Mouse (Mus musculus): ENCODE results near the gene Inha. TPM values are rescaled to one million over a fixed set of nuclear protein-coding genes. Genes with fewer than 3 reads are reported as not detected.

Inha gene
- total and polyA plus RNA-seq, 2 experiments from 2014 or later: 22.5 to 33.3 TPM

DNA sequence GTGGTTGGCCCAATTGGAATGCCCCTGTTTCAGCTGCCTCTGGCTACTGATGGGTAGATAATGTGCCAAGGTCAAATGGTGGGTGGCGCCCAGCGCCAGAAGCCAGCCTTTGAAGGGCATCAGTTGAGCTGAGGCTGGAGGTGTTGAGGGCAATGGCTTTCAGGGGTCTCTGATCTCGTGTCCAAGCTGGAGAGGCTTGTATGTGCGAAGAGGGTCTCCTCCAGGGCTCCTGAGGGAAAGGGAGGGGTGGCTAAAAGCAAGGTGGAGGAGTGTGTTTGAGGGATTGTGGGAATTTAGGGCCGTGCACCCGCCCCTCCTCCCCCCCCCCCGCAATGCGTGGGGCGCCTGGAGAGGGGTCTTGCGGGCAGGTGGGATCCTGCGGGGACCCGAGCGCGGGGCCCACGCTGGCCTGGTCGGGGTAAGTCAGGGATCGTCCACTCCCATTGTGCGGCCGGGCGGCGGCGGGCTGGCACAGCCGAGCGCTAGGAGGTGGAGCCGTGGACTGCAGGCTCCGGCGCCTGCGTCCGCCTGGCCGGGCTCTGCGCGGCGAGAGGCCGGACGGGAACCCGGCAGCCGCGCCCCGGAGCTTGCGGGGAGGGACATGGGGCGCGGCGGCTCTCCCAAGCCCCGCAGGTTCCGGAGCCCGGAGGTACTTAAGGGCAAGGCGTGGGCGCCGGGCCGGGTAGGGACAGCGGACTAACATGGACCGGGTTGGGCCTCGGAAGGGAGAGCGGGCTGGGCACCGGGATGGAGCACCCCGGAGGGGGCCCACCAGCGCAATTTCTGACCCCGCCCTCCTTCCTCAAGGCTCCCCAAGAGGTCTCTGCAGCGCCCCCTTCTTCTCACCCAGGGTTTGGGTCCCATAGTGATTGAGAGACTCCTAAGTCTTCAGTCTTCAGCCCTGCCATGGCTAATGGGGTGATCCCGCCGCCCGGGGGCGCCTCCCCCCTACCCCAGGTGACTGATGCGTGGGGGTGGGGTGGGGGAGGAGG, 39.4 kb downstream of the Inha start, which contains the start of gene Slc4a3:
Slc4a3 (plus strand) TSS at position 302 of the 992 bp plus-strand sequence.
- Histone ChIP-seq H3K4me2 (ENCODE audit: low read depth, low read length, poor library complexity, severe bottlenecking) (peak within 1 kb of the TSS; percentile 70), H3K27me3 (ENCODE audit: insufficient read depth, low read length) (no peaks in the 10 kb centered on the region), H3K9ac (replicated peaks; ENCODE audit: low read length, poor library complexity, severe bottlenecking) (peak within 1 kb of the TSS; percentile 89), H3K4me3 (ENCODE audit: low read depth, low read length) (peak within 1 kb of the TSS; percentile 69), H3K9me3 (ENCODE audit: low read length) (no peaks in the 10 kb centered on the region), H3K36me3 (ENCODE audit: insufficient read depth, low read length) (peaks cover 25% of the 10 kb centered on the region), H3K27ac (ENCODE audit: low read depth, low read length) (peak within 1 kb of the TSS; percentile 66), H3K4me1 (ENCODE audit: insufficient read depth, low read length) (peaks cover 17% of the 10 kb centered on the region)
- ATAC-seq (ENCODE audit: low FRiP score) (peak; percentile 78), DNase-seq (ENCODE audit: low spot score) (peak; percentile 72)
- WGBS: 2% methylated on average over 35 of the region's 64 CpGs
- TF ChIP-seq CTCF (IDR thresholded peaks at IDR 0.05): peak; percentile 60

DNA sequence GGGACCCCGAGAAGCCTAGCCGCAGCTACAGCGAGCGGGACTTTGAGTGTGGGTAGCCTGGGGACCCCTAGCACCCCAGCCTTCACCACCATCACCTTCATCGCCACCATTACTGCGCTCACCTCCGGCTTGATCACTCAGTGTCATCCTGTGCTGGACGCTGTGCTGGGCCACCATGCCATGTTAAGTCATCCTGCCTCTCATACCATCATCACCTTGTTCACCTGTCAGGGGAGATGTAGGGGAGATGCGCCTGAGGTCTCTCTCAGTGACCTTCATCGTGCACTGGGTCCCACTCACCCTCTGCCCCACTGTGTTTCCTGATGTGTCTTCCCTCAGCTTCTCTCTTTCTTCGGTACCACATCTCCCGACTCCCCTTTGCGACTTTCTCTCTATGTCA, 40.5 kb downstream of the Inha start:
- Histone ChIP-seq H3K4me3 (ENCODE audit: low read depth, low read length) (peak overlapping the region; percentile 69; the same call in 1 of the 2 replicates), H3K27me3 (ENCODE audit: insufficient read depth, low read length) (no peaks in the 10 kb centered on the region), H3K27ac (ENCODE audit: low read depth, low read length) (0 out of 2 replicates have a peak overlapping the region, but pooled peaks have one; percentile 66), H3K9ac (replicated peaks; ENCODE audit: low read length, poor library complexity, severe bottlenecking) (no peak overlapping the region), H3K4me1 (ENCODE audit: insufficient read depth, low read length) (peaks cover 17% of the 10 kb centered on the region), H3K9me3 (ENCODE audit: low read length) (no peaks in the 10 kb centered on the region), H3K36me3 (ENCODE audit: insufficient read depth, low read length) (peaks cover 33% of the 10 kb centered on the region), H3K4me2 (ENCODE audit: low read depth, low read length, poor library complexity, severe bottlenecking) (peak overlapping the region; percentile 70)
- TF ChIP-seq CTCF (IDR thresholded peaks at IDR 0.05): no peak
- WGBS: 94% methylated on average over 13 of the region's 13 CpGs
- ATAC-seq (ENCODE audit: low FRiP score) (no peak), DNase-seq (ENCODE audit: low spot score) (no peak)

DNA sequence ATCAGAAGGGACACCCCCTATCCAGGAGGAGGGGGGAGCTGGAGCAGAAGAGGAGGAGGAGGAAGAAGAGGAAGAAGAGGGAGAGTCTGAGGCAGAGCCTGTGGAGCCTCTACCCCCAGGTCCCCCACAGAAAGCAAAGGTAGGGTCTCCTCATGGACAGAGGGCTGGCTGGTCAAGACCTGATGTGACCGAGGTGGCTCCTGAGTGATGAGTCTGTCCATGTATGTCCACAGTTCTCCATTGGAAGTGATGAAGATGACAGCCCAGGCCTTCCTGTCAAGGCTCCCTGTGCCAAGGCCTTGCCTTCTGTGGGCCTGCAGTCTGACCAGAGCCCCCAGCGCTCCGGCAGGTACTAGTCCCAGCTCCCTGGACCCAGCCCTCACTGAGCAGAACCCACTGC, 41.2 kb downstream of the Inha start:
- H3K4me3 ChIP-seq (ENCODE audit: low read depth, low read length): no peak overlapping the region
- H3K4me1 ChIP-seq (ENCODE audit: insufficient read depth, low read length): peaks cover 17% of the 10 kb centered on the region
- H3K4me2 ChIP-seq (ENCODE audit: low read depth, low read length, poor library complexity, severe bottlenecking): no peak overlapping the region
- DNase-seq (ENCODE audit: low spot score): no peak
- no peak overlapping the region for H3K27ac ChIP-seq (ENCODE audit: low read depth, low read length)
- WGBS: 93% methylated on average over 3 of the region's 3 CpGs
- H3K9ac ChIP-seq (replicated peaks; ENCODE audit: low read length, poor library complexity, severe bottlenecking): no peak overlapping the region
- ATAC-seq (ENCODE audit: low FRiP score): no peak
- no peaks in the 10 kb centered on the region for H3K27me3 ChIP-seq (ENCODE audit: insufficient read depth, low read length)
- H3K9me3 ChIP-seq (ENCODE audit: low read length): no peaks in the 10 kb centered on the region
- peaks cover 41% of the 10 kb centered on the region for H3K36me3 ChIP-seq (ENCODE audit: insufficient read depth, low read length)
- no peak for TF ChIP-seq CTCF (IDR thresholded peaks at IDR 0.05)

DNA sequence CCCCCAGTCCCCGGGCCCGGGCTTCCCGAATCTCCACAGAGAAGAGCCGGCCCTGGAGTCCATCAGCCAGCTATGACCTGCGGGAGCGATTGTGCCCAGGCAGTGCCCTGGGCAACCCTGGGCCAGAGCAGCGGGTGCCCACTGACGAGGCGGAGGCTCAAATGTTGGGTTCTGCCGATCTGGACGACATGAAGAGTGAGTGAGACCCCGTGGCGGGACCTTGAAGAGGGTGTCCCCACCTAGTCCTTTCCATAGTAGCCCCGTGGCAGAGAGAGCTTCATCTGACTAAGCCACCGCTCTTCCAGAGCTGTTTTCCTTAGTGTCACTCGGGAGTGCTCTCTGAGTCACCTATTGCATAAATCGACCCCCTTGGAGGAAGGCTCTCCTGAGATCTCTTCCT, 42.0 kb downstream of the Inha start:
- Histone ChIP-seq H3K4me1 (ENCODE audit: insufficient read depth, low read length) (peaks cover 17% of the 10 kb centered on the region), H3K27me3 (ENCODE audit: insufficient read depth, low read length) (no peaks in the 10 kb centered on the region), H3K9me3 (ENCODE audit: low read length) (no peaks in the 10 kb centered on the region), H3K4me3 (ENCODE audit: low read depth, low read length) (no peak overlapping the region), H3K36me3 (ENCODE audit: insufficient read depth, low read length) (peaks cover 49% of the 10 kb centered on the region), H3K9ac (replicated peaks; ENCODE audit: low read length, poor library complexity, severe bottlenecking) (no peak overlapping the region), H3K4me2 (ENCODE audit: low read depth, low read length, poor library complexity, severe bottlenecking) (no peak overlapping the region), H3K27ac (ENCODE audit: low read depth, low read length) (no peak overlapping the region)
- ATAC-seq (ENCODE audit: low FRiP score): no peak
- WGBS: 91% methylated on average over 17 of the region's 17 CpGs
- DNase-seq (ENCODE audit: low spot score): no peak
- no peak for TF ChIP-seq CTCF (IDR thresholded peaks at IDR 0.05)

DNA sequence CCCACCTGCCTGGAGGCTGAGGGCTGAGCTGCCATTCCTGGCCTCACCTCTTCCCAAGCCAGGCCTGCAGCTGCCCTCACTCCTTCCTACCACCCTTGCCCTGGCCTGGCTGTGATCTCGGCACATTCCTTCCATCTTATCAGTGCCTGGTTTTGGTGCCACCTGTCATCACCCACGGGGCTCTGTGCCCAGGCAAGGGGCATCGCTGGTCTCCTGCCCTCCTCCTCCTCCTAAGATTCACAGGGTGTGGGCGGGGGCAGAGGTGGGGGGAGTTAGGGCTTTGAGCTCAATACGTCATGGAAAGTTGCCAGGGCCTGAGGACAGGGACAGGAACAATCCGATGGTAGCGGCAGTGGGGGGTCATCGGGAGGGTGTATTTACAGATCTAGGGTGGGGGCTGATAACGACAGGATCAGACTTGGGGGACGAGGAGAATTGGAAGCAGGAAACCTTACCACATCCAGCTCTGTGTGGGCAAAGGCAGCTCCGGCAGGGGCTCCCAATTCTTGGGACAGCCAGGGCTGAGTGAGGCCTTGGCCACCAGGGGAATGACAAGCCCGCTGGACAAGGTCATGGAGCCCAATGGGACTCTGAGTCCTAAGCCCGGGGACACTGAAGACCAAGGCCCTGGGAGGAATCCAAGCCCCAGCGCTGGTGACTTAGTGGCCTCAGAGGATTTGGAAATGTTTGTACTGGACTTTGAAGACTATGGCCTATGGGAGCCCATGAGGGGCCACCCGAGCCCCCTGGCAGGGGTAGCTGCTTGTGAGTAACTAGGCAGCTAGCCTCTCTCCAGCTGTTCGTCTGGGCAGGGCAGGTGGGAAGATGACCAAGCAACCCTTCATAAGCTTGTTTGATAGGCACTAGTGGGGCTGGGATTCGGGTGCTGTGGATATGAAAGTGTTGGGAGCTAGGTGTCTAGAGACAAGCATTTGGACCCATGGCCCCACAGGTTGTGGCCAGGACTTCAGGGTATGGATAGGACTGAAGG, 42.7 kb downstream of the Inha start:
- H3K4me2 ChIP-seq (ENCODE audit: low read depth, low read length, poor library complexity, severe bottlenecking): no peak overlapping the region
- no peak for TF ChIP-seq CTCF (IDR thresholded peaks at IDR 0.05)
- WGBS: 86% methylated on average over 17 of the region's 17 CpGs
- no peak overlapping the region for H3K9ac ChIP-seq (replicated peaks; ENCODE audit: low read length, poor library complexity, severe bottlenecking)
- peaks cover 17% of the 10 kb centered on the region for H3K4me1 ChIP-seq (ENCODE audit: insufficient read depth, low read length)
- DNase-seq (ENCODE audit: low spot score): no peak
- H3K36me3 ChIP-seq (ENCODE audit: insufficient read depth, low read length): peaks cover 56% of the 10 kb centered on the region
- ATAC-seq (ENCODE audit: low FRiP score): no peak
- no peak overlapping the region for H3K4me3 ChIP-seq (ENCODE audit: low read depth, low read length)
- no peaks in the 10 kb centered on the region for H3K9me3 ChIP-seq (ENCODE audit: low read length)
- H3K27me3 ChIP-seq (ENCODE audit: insufficient read depth, low read length): no peaks in the 10 kb centered on the region
- no peak overlapping the region for H3K27ac ChIP-seq (ENCODE audit: low read depth, low read length)

Data from midbrain, postnatal 0 days (tissue).